Mouse (Mus musculus) lung, postnatal 0 days (tissue): ENCODE measurements around the gene Polr1b. TPM values are rescaled to one million over a fixed set of nuclear protein-coding genes. Genes with fewer than 3 reads are reported as not detected.

Source experiments
- ATAC-seq: fragments of 200-750 bp; cut with Nextera tagmentation; 2 replicates; pipeline ENCODE4 v1.8.0; 2017; ENCODE audit warnings: moderate library complexity
- DNase-seq: peaks from one replicate; pipeline ENCODE4 v3.0.0-alpha.2; 2016; ENCODE audit warnings: low spot score
- H3K27ac ChIP-seq: fragments of 300-500 bp; sonication (generic); 2 replicates; pipeline ENCODE4 v1.5.1; 2014; ENCODE audit warnings: antibody characterized with exemption, mild to moderate bottlenecking, low read length, mixed read lengths
- H3K27me3 ChIP-seq: fragments of 300-500 bp; sonication (generic); replicated peaks from 2 replicates; pipeline ENCODE4 v1.6.1; 2014; ENCODE audit warnings: low read length, mixed read lengths; ENCODE audit not compliant: insufficient read depth
- H3K36me3 ChIP-seq: fragments of 300-500 bp; sonication (generic); 2 replicates; pipeline ENCODE4 v1.6.1; 2014; ENCODE audit warnings: low read length, mixed read lengths; ENCODE audit not compliant: insufficient read depth
- H3K4me1 ChIP-seq: fragments of 300-500 bp; sonication (generic); 2 replicates; pipeline ENCODE4 v1.6.1; 2014; ENCODE audit warnings: antibody characterized with exemption, low read depth, low read length, mixed read lengths; ENCODE audit not compliant: insufficient read depth
- H3K4me2 ChIP-seq: fragments of 300-500 bp; sonication (generic); replicated peaks from 2 replicates; pipeline ENCODE4 v1.6.1; 2014; ENCODE audit warnings: low read depth, mild to moderate bottlenecking, low read length, moderate library complexity, mixed read lengths
- H3K4me3 ChIP-seq: fragments of 300-500 bp; sonication (generic); 2 replicates; pipeline ENCODE4 v1.5.1; 2014; ENCODE audit warnings: low read depth, low read length
- H3K9ac ChIP-seq: fragments of 300-500 bp; sonication (generic); replicated peaks from 2 replicates; pipeline ENCODE4 v1.6.1; 2014; ENCODE audit warnings: low read depth, mild to moderate bottlenecking
- H3K9me3 ChIP-seq: fragments of 300-500 bp; sonication (generic); 2 replicates; pipeline ENCODE4 v1.6.1; 2016; ENCODE audit warnings: low read length, mixed read lengths
- CTCF ChIP-seq: IDR thresholded peaks from 2 replicates; pipeline ENCODE4 v1.5.1; 2016; ENCODE audit warnings: antibody characterized with exemption, mild to moderate bottlenecking
- EP300 ChIP-seq: IDR thresholded peaks from 2 replicates; pipeline ENCODE4 v1.6.1; 2016; ENCODE audit warnings: antibody characterized with exemption, mild to moderate bottlenecking, control low read depth
- WGBS: fragments of 180-500 bp; shearing (Covaris S2); extraction: QIAGEN DNeasy Blood & Tissue Kit; methylation state at CpG from one replicate; pipeline ENCODE4 v1.1.7; 2014; 5-methylcytosine and 5-hydroxymethylcytosine counted together
- polyA plus RNA-seq: library from polyadenylated mRNA; unstranded; fragments of >200 nt; fragmentation: Nextera tagmentation; extraction: Ambion mirVana; gene quantifications from 2 replicates; pipeline ENCODE4 v1.2.1, GENCODE M21; 2015

Polr1b gene
- polyA plus RNA-seq, 1 experiment from 2014 or later, result 5.5 TPM

DNA sequence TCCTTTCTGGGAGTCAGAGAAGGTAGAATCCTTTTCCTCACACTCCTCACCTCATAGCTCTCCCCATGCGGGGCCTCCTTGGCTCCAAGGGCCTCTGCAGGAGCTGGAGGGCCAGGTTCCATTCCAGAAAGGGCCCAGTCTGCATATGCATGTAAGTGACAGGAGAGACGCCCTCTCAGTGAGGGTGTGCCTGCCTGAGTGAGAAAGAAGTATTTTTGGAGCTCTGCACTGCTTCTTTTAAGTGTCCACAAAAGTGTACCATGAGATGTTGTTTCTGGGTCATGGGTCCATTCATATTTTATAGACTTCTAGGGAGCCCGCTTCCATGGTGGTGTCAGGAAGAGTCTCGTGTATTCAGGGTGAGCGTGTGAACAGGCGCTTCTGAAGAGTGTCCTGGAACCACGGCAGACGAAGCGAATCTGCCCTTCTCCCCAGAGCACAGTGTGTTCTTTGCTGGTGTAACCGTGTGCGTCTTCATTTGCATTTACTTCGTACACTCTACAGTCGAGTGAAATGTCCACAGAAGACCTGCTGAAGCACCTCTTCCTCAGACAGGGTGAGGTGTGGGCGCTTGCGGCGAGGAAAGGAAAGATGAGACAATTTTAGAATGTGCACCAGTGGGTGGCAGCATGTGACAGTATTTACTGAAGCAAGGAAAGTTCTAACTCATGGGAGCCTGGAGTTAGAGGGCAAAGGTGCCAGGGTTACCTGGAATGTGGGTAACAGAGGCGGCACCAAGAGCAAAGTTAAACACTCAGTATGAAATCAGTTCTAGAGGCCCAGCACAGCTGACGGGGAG, 6.7 kb upstream of the Polr1b start:
- ATAC-seq (peak; percentile 75), DNase-seq (peak; percentile 22)
- no peak overlapping the region for H3K4me2 ChIP-seq
- no peak overlapping the region for H3K9ac ChIP-seq
- peak; percentile 38 for TF ChIP-seq CTCF
- no peak for TF ChIP-seq EP300
- H3K9me3 ChIP-seq, result no peaks in the 10 kb centered on the region
- no peaks in the 10 kb centered on the region for H3K27me3 ChIP-seq
- WGBS, result 62% methylated on average over 18 of the region's 18 CpGs
- peaks cover 9% of the 10 kb centered on the region; the same call in 1 of the 2 replicates for H3K36me3 ChIP-seq
- H3K4me3 ChIP-seq, result no peak overlapping the region
- no peak overlapping the region for H3K27ac ChIP-seq
- H3K4me1 ChIP-seq, result no peaks in the 10 kb centered on the region

DNA sequence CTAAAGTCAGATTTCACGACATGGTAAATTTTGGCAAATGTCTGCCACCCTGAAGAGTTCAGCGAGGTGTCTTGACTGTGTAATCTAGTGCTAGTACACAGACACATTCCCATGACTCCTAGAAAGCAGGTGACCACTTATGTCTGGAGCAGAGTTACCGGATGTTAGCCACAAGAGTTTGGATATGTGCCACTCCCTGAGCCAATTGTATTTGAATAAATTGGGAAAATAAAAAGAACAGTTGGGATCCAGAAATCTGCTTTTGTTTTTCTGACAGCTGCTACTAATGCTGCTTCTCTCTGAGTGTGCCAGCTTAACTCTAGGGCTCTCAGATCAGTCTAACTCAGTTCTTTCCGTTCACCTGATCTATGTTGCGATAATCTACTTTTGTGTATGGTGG, 12.1 kb downstream of the Polr1b start:
- H3K9me3 ChIP-seq, result no peaks in the 10 kb centered on the region
- TF ChIP-seq CTCF (no peak), EP300 (no peak)
- WGBS, result 90% methylated on average over 5 of the region's 5 CpGs
- H3K36me3 ChIP-seq, result peaks cover 29% of the 10 kb centered on the region; the same call in 1 of the 2 replicates
- no peaks in the 10 kb centered on the region for H3K4me1 ChIP-seq
- H3K4me3 ChIP-seq, result no peak overlapping the region
- ATAC-seq (no peak), DNase-seq (no peak)
- H3K9ac ChIP-seq, result no peak overlapping the region
- no peak overlapping the region for H3K27ac ChIP-seq
- no peaks in the 10 kb centered on the region for H3K27me3 ChIP-seq
- H3K4me2 ChIP-seq, result no peak overlapping the region

- Histone ChIP-seq H3K9me3 (no peaks in the 10 kb centered on the region), H3K27me3 (no peaks in the 10 kb centered on the region), H3K4me2 (no peak overlapping the region), H3K36me3 (peaks cover 33% of the 10 kb centered on the region; the same call in 1 of the 2 replicates), H3K9ac (no peak overlapping the region), H3K27ac (no peak overlapping the region), H3K4me3 (no peak overlapping the region), H3K4me1 (no peaks in the 10 kb centered on the region)
- DNase-seq, result no peak
- TF ChIP-seq CTCF, result no peak
- TF ChIP-seq EP300, result no peak
- 93% methylated on average over 9 of the region's 9 CpGs for WGBS
- ATAC-seq, result no peak
Observed at GRCm38 (mm10) chr2:129115706-129116367, 15.0 kb downstream of the Polr1b start.

- no peak for ATAC-seq
- no peaks in the 10 kb centered on the region for H3K27me3 ChIP-seq
- H3K4me2 ChIP-seq, result no peak overlapping the region
- WGBS, result 96% methylated on average over 1 of the region's 1 CpGs
- no peak overlapping the region for H3K4me3 ChIP-seq
- H3K9ac ChIP-seq, result no peak overlapping the region
- peaks cover 33% of the 10 kb centered on the region; the same call in 1 of the 2 replicates for H3K36me3 ChIP-seq
- no peak overlapping the region for H3K27ac ChIP-seq
- no peaks in the 10 kb centered on the region for H3K9me3 ChIP-seq
- no peak for DNase-seq
- no peak for TF ChIP-seq EP300
- no peak for TF ChIP-seq CTCF
- H3K4me1 ChIP-seq, result no peaks in the 10 kb centered on the region
Observed at GRCm38 (mm10) chr2:129116368-129116739, 15.6 kb downstream of the Polr1b start.

DNA sequence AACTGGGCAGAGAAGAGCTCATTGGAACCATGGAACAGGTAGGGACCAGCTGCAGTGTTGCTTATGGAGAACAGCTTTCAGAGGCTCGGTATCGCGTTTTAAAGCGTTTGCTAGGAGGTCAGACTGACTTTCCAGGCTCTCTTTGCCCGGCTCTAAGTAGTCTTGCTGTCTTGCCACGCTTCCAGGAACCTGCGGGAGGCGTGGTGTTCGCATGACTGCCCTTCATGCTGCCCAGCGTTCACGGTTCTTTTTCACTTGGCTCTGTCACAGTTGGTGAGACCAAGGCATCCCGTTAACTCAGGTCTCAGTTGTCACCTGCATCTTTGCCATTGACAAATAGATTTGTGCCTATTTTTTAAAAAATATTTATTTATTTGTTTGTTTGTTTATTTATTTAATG, 17.3 kb downstream of the Polr1b start:
- ATAC-seq, result no peak
- no peak for DNase-seq
- 96% methylated on average over 12 of the region's 12 CpGs for WGBS
- Histone ChIP-seq H3K9me3 (no peaks in the 10 kb centered on the region), H3K36me3 (peaks cover 33% of the 10 kb centered on the region; the same call in 1 of the 2 replicates), H3K4me2 (no peak overlapping the region), H3K27me3 (no peaks in the 10 kb centered on the region), H3K4me3 (no peak overlapping the region), H3K4me1 (no peaks in the 10 kb centered on the region), H3K27ac (no peak overlapping the region), H3K9ac (no peak overlapping the region)
- TF ChIP-seq EP300, result no peak

DNA sequence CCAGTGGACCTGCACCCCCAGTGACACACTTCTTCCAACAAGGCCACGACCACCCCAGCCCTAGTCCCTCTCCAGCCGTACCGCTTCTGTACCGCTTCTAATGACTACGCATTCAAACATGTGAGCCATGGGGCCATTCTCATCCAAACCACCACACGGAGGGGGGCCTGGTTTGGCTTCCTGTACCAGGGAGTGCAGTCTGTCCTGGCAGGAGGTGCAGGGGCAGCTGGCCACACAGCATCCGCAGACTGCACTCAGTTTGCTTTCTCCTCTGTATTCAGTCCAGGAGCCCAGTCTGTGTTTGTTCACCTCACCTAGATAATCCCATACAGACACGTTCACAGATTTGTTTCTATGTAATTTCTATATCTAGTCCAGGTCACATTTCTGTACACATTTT, 21.2 kb downstream of the Polr1b start:
- no peaks in the 10 kb centered on the region for H3K9me3 ChIP-seq
- no peak overlapping the region for H3K27ac ChIP-seq
- no peak overlapping the region for H3K4me3 ChIP-seq
- no peaks in the 10 kb centered on the region for H3K4me1 ChIP-seq
- H3K4me2 ChIP-seq, result no peak overlapping the region
- DNase-seq (no peak), ATAC-seq (no peak)
- H3K36me3 ChIP-seq, result peaks cover 24% of the 10 kb centered on the region; the same call in 1 of the 2 replicates
- 94% methylated on average over 8 of the region's 8 CpGs for WGBS
- H3K27me3 ChIP-seq, result no peaks in the 10 kb centered on the region
- TF ChIP-seq EP300 (no peak), CTCF (no peak)
- no peak overlapping the region for H3K9ac ChIP-seq
